Mouse (Mus musculus) kidney, adult 2 months (tissue): ENCODE data around the gene 4930453N24Rik.

Experiments used
- CTCF ChIP-seq: fragments of 200-500 bp; conservative IDR thresholded peaks from 2 replicates; pipeline ENCODE4 v1.5.1; 2011; ENCODE audit warnings: low read depth, mild to moderate bottlenecking, control low read depth, low read length, moderate library complexity, mixed read lengths; ENCODE audit not compliant: insufficient read depth, insufficient read length
- POLR2A ChIP-seq: fragments of 200-500 bp; IDR thresholded peaks from one replicate; pipeline ENCODE4 v1.6.1; 2011; ENCODE audit warnings: low read depth, low read length, control low read depth

DNA sequence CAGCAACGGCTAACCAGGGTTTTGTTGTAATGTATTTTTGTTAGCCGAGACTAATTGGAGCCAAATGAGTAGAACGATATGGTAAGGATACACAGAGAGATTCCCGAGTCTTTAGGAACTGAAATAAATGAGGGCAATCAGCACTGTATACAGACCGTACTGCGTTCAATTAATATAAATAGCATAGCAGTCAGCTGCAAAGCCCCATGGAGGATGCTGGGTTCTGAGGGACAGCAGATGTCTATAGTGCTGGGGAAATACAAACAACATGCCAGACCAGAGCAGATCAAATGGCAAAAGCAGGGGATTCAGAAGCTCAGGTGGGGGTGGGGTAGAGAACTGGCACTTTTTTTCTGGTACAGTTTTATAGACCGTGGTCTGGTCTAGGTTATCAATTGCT, 51.9 kb downstream of the 4930453N24Rik start:
- TF ChIP-seq CTCF: no peak
- no peak for TF ChIP-seq POLR2A
